Mouse (Mus musculus) stomach, postnatal 0 days (tissue): Measurements from ENCODE around the gene Fam69b. TPM values are rescaled to one million over a fixed set of nuclear protein-coding genes. Genes with fewer than 3 reads are reported as not detected.

Experiments
- ATAC-seq: fragments of 200-750 bp; cut with Nextera tagmentation; 2 replicates; pipeline ENCODE4 v1.8.0; 2017; ENCODE audit not compliant: low FRiP score, low TSS enrichment
- DNase-seq: peaks from one replicate; pipeline ENCODE4 v3.0.0-alpha.2; 2016; ENCODE audit warnings: low spot score
- H3K27ac ChIP-seq: fragments of 300-500 bp; sonication (generic); replicated peaks from 2 replicates; pipeline ENCODE4 v1.5.1; 2014; ENCODE audit warnings: mild to moderate bottlenecking, control low read depth
- H3K27me3 ChIP-seq: fragments of 300-500 bp; sonication (generic); 2 replicates; pipeline ENCODE4 v1.6.1; 2014; ENCODE audit warnings: low read length; ENCODE audit not compliant: control insufficient read depth, insufficient read depth
- H3K36me3 ChIP-seq: fragments of 300-500 bp; sonication (generic); 2 replicates; pipeline ENCODE4 v1.6.1; 2014; ENCODE audit warnings: low read length, mixed read lengths; ENCODE audit not compliant: control insufficient read depth, insufficient read depth
- H3K4me1 ChIP-seq: fragments of 300-500 bp; sonication (generic); replicated peaks from 2 replicates; pipeline ENCODE4 v1.6.1; 2014; ENCODE audit warnings: antibody characterized with exemption; ENCODE audit not compliant: control insufficient read depth, insufficient read depth
- H3K4me2 ChIP-seq: fragments of 300-500 bp; sonication (generic); replicated peaks from 2 replicates; pipeline ENCODE4 v1.6.1; 2014; ENCODE audit warnings: low read depth, mild to moderate bottlenecking, control low read depth, moderate library complexity
- H3K4me3 ChIP-seq: fragments of 300-500 bp; sonication (generic); 2 replicates; pipeline ENCODE4 v1.5.1; 2014; ENCODE audit warnings: low read depth, low read length, control low read depth
- H3K9ac ChIP-seq: fragments of 300-500 bp; sonication (generic); 2 replicates; pipeline ENCODE4 v1.6.1; 2014; ENCODE audit warnings: mild to moderate bottlenecking, low read length, control low read depth, mixed read lengths
- H3K9me3 ChIP-seq: fragments of 300-500 bp; sonication (generic); 2 replicates; pipeline ENCODE4 v1.6.1; 2016; ENCODE audit warnings: low read length; ENCODE audit not compliant: control insufficient read depth
- CTCF ChIP-seq: IDR thresholded peaks from 2 replicates; pipeline ENCODE4 v1.5.1; 2016; ENCODE audit warnings: antibody characterized with exemption, low read depth, mild to moderate bottlenecking, moderate library complexity
- EP300 ChIP-seq: optimal IDR thresholded peaks from 2 replicates; pipeline ENCODE3; 2016; ENCODE audit warnings: antibody characterized with exemption
- WGBS: fragments of 180-500 bp; shearing (Covaris S2); extraction: QIAGEN DNeasy Blood & Tissue Kit; methylation state at CpG from one replicate; pipeline ENCODE4 v1.1.7; 2014; 5-methylcytosine and 5-hydroxymethylcytosine counted together
- polyA plus RNA-seq: library from polyadenylated mRNA; unstranded; fragments of >200 nt; fragmentation: Nextera tagmentation; extraction: Ambion mirVana; gene quantifications from 2 replicates; pipeline ENCODE4 v1.2.1, GENCODE M21; 2015

Gene Fam69b
- polyA plus RNA-seq, 1 experiment from 2014 or later = 10.9 TPM

DNA sequence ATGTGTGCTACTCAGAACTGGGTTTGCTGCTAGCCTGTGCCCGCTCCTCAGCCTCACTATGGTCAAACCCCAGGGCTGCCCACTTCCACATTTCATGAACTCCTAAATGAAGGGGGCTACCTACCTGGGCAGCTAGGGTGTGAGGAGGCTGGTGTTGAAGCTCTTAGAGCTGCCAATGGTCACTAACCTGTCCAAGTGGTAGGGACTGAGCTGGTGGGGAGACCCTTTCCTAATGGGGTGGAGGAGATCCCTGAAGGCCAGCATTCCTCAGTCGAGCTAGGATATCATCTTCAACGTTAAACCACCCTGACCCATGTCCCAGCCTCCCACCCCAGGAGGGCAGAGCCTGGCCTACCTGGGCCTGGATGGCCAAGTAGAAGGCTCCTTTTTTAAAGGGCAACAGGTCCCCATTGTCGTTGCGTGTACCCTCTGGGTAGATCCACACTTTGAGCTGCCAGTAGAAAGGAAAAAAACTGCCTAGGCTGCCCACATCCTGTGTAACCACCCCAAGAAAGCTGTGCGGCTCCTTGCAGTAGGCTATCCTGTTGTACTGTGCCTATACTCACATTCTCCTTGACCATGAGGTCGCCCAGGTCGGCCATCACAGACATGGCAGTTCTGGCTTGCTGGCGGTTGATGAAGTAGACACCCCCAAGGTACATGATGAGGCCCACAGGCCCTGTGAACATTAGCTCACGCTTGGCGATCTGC lies 32.4 kb upstream of the Fam69b start:
- no peak for ATAC-seq
- no peak for DNase-seq
- Histone ChIP-seq H3K9ac (no peak overlapping the region), H3K27ac (peak overlapping the region; percentile 45; the same call in 1 of the 2 replicates), H3K9me3 (no peaks in the 10 kb centered on the region), H3K4me1 (no peaks in the 10 kb centered on the region), H3K4me2 (no peak overlapping the region), H3K4me3 (no peak overlapping the region), H3K36me3 (peaks cover 17% of the 10 kb centered on the region), H3K27me3 (no peaks in the 10 kb centered on the region)
- WGBS = 79% methylated on average over 11 of the region's 11 CpGs
- TF ChIP-seq EP300 (no peak), CTCF (no peak)

DNA sequence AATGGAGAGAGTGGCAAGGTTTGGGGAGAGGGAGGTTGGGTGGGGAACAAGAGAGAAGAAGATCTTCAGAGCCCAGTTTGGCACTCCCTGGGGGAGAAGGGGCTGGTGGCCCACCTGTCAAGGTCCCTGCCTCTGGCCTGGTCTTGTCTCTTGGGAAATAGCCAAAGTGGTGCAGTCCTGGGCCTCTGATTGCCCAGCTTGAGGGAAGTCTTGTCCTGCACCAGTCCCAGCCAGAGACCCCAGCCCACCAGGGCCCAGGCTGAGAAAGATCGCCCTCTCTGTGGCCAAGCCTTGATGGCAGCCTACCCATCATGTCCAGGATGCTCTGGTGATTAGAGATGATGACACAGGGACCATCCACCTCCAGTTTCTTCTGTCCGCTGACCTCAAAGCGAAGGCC lies 31.4 kb upstream of the Fam69b start:
- whole genome bisulfite sequencing = 97% methylated on average over 3 of the region's 3 CpGs
- TF ChIP-seq EP300 (no peak), CTCF (no peak)
- H3K9ac ChIP-seq = no peak overlapping the region
- no peak for DNase-seq
- H3K9me3 ChIP-seq = no peaks in the 10 kb centered on the region
- no peak overlapping the region for H3K27ac ChIP-seq
- no peak for ATAC-seq
- no peaks in the 10 kb centered on the region for H3K4me1 ChIP-seq
- peaks cover 17% of the 10 kb centered on the region for H3K36me3 ChIP-seq
- no peaks in the 10 kb centered on the region for H3K27me3 ChIP-seq
- no peak overlapping the region for H3K4me2 ChIP-seq
- H3K4me3 ChIP-seq = no peak overlapping the region

DNA sequence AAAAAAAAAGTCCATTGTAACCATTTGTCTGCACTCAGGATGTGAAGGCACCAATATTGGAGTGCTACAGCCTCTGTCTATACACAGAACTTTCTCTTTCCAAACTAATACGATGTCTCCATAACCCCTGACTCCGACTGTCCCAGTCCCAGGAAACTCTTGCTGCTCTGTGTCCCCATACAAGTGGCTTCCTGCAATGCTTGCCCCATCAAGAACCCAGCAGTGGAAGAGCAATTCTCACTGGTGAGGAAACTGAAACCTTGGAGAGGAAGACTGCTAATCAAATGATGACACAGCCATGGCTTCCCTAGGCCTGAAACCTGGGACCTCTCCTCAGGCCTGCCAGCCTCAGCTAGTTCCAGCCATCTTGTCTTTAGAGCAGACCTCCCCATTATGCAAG lies 30.4 kb upstream of the Fam69b start:
- no peak overlapping the region for H3K4me3 ChIP-seq
- no peaks in the 10 kb centered on the region for H3K4me1 ChIP-seq
- ATAC-seq (no peak), DNase-seq (no peak)
- peaks cover 13% of the 10 kb centered on the region; the same call in 1 of the 2 replicates for H3K36me3 ChIP-seq
- no peak overlapping the region; the same call in 1 of the 2 replicates for H3K27ac ChIP-seq
- no peak overlapping the region for H3K9ac ChIP-seq
- 84% methylated on average over 2 of the region's 2 CpGs for WGBS
- no peaks in the 10 kb centered on the region for H3K9me3 ChIP-seq
- H3K27me3 ChIP-seq = no peaks in the 10 kb centered on the region
- TF ChIP-seq CTCF = no peak
- H3K4me2 ChIP-seq = no peak overlapping the region

DNA sequence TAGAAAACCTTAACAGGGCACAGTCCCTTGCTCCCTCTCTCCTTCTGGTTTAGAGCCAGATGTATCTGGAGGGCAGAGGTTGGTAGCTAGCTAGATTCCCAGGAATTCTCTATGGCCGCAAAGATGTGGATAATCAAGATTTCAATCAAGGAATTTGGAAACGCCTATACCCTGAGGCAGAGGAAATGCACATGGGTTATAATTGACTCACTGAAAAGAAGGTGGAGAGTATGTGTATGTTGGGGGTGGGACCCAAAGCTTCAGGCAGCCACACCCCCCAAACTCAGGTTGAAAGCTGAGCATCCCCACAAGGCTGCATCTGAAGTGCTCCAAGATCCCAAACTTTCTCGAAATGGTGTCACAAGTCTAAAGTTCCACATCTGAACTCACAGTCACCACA lies 29.8 kb upstream of the Fam69b start:
- no peak for DNase-seq
- no peak for ATAC-seq
- no peak for TF ChIP-seq EP300
- TF ChIP-seq CTCF = no peak
- WGBS = 47% methylated on average over 3 of the region's 3 CpGs
- Histone ChIP-seq H3K36me3 (peaks cover 8% of the 10 kb centered on the region; the same call in 1 of the 2 replicates), H3K27me3 (no peaks in the 10 kb centered on the region), H3K9ac (no peak overlapping the region), H3K4me3 (no peak overlapping the region), H3K4me1 (no peaks in the 10 kb centered on the region), H3K9me3 (no peaks in the 10 kb centered on the region), H3K27ac (no peak overlapping the region), H3K4me2 (no peak overlapping the region)

DNA sequence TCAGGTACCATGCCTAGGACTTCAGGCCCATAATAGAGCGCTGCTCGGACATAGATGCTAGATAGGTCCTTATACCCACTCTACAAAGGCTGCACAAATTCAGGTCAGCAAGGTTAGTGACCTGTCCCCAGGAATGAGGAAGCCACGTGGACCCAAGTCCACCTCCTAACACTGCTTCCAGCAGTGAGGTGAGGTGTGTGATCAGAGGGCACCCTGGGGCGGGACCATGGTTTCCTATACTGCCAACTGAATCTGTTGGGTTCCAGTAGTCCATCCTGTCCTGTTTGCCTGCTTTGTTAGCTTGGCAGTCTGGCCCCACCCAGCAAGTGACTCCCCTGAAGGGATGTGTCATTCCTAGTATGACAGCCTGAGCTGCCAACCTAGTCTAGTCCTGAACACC lies 28.3 kb upstream of the Fam69b start:
- ATAC-seq (peak; percentile 5; the same call in 1 of the 2 replicates), DNase-seq (no peak)
- 77% methylated on average over 4 of the region's 4 CpGs for WGBS
- TF ChIP-seq EP300 (no peak), CTCF (no peak)
- Histone ChIP-seq H3K4me1 (no peaks in the 10 kb centered on the region), H3K27ac (no peak overlapping the region; the same call in 1 of the 2 replicates), H3K4me2 (no peak overlapping the region), H3K4me3 (no peak overlapping the region), H3K9ac (no peak overlapping the region), H3K36me3 (peaks cover 3% of the 10 kb centered on the region; the same call in 1 of the 2 replicates), H3K9me3 (no peaks in the 10 kb centered on the region), H3K27me3 (no peaks in the 10 kb centered on the region)

DNA sequence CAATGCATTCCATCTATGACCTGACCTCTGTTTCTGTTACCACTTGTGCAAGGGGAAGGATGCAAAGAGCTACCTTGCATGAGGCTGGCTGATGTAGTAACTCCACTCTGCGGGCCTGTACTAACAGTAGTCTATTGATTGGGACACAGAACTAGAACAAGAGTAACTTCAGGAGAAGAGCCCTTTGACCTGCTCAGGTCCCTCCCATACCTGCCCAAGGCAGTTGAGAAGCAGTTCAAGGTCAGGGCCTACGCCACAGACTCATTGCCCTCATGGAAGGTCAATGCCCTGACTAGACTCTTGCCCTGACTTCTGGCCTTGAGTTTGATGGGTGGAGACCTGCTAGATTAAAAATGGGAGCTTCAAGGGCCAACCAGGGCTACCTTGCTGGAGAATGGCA lies 27.6 kb upstream of the Fam69b start:
- Histone ChIP-seq H3K27ac (no peak overlapping the region; the same call in 1 of the 2 replicates), H3K27me3 (no peaks in the 10 kb centered on the region), H3K4me3 (no peak overlapping the region), H3K4me1 (no peaks in the 10 kb centered on the region), H3K36me3 (peaks cover 3% of the 10 kb centered on the region; the same call in 1 of the 2 replicates), H3K4me2 (no peak overlapping the region), H3K9me3 (no peaks in the 10 kb centered on the region), H3K9ac (no peak overlapping the region)
- DNase-seq (no peak), ATAC-seq (no peak)
- 82% methylated on average over 2 of the region's 2 CpGs for WGBS
- no peak for TF ChIP-seq CTCF
- no peak for TF ChIP-seq EP300
